Mouse (Mus musculus): Measurements from ENCODE around the gene Six4. TPM values are rescaled to one million over a fixed set of nuclear protein-coding genes. Genes with fewer than 3 reads are reported as not detected.

Gene Six4
- polyA plus RNA-seq, 1 experiment from 2014 or later = 0.05 TPM

GRCm38 (mm10) chr12:73052036-73052650 lies 61.1 kb downstream of the Six4 start:
- Histone ChIP-seq H3K9me3 (replicated peaks) (no peaks in the 10 kb centered on the region), H3K27me3 (peaks cover 99% of the 10 kb centered on the region), H3K4me3 (replicated peaks) (no peak overlapping the region), H3K4me1 (replicated peaks) (peaks cover 11% of the 10 kb centered on the region), H3K36me3 (no peaks in the 10 kb centered on the region), H3K4me2 (no peak overlapping the region), H3K9ac (no peak overlapping the region), H3K27ac (no peak overlapping the region)
- ATAC-seq (ENCODE audit: low read depth) = no peak
- DNase-seq = no peak
- 3% methylated on average over 19 of the region's 19 CpGs for WGBS (ENCODE audit: insufficient replicate concordance)

GRCm38 (mm10) chr12:73050811-73051580 lies 62.3 kb downstream of the Six4 start:
- WGBS (ENCODE audit: insufficient replicate concordance) = 3% methylated on average over 15 of the region's 15 CpGs
- H3K9ac ChIP-seq = no peak overlapping the region
- H3K27me3 ChIP-seq = peaks cover 100% of the 10 kb centered on the region
- H3K27ac ChIP-seq = no peak overlapping the region
- DNase-seq = no peak
- no peak overlapping the region for H3K4me3 ChIP-seq (replicated peaks)
- ATAC-seq (ENCODE audit: low read depth) = no peak
- H3K9me3 ChIP-seq (replicated peaks) = no peaks in the 10 kb centered on the region
- H3K4me1 ChIP-seq (replicated peaks) = peaks cover 18% of the 10 kb centered on the region
- H3K4me2 ChIP-seq = no peak overlapping the region
- H3K36me3 ChIP-seq = no peaks in the 10 kb centered on the region

- Histone ChIP-seq H3K9ac (no peak overlapping the region), H3K27me3 (peaks cover 100% of the 10 kb centered on the region), H3K27ac (no peak overlapping the region), H3K9me3 (replicated peaks) (no peaks in the 10 kb centered on the region), H3K4me2 (no peak overlapping the region), H3K4me1 (replicated peaks) (peaks cover 25% of the 10 kb centered on the region), H3K4me3 (replicated peaks) (no peak overlapping the region), H3K36me3 (no peaks in the 10 kb centered on the region)
- WGBS (ENCODE audit: insufficient replicate concordance) = 5% methylated on average over 13 of the region's 13 CpGs
- ATAC-seq (ENCODE audit: low read depth) (no peak), DNase-seq (no peak)
Measured at GRCm38 (mm10) chr12:73050305-73050704, 63.0 kb downstream of the Six4 start.

Other genes starting within 250 kb of the Six4 start
- not detected in 2 replicates for gene Six6, start 173.6 kb downstream of the Six4 start, polyA plus RNA-seq (2015; fragmentation: Nextera tagmentation; extraction: Ambion mirVana)
- gene 4930447C04Rik, start 172.7 kb downstream of the Six4 start, polyA plus RNA-seq (2015; fragmentation: Nextera tagmentation; extraction: Ambion mirVana) = 0.56 and 0.70 TPM in 2 replicates
- gene Six1, start 59.6 kb downstream of the Six4 start, polyA plus RNA-seq (2015; fragmentation: Nextera tagmentation; extraction: Ambion mirVana) = 0.30 and 0.55 TPM in 2 replicates
- 11.9 TPM in 2 replicates for gene Mnat1, start 10.3 kb upstream of the Six4 start, polyA plus RNA-seq (2015; fragmentation: Nextera tagmentation; extraction: Ambion mirVana)
- 11.6 and 12.6 TPM in 2 replicates for gene Trmt5, start 173.3 kb upstream of the Six4 start, polyA plus RNA-seq (2015; fragmentation: Nextera tagmentation; extraction: Ambion mirVana)
- 1.5 and 2.6 TPM in 2 replicates for gene Slc38a6, start 173.3 kb upstream of the Six4 start, polyA plus RNA-seq (2015; fragmentation: Nextera tagmentation; extraction: Ambion mirVana)

Measured in liver, embryonic 13.5 days (tissue).